Mouse (Mus musculus) stomach, postnatal 0 days (tissue): ENCODE measurements around the gene Mkln1.

Source experiments
- CTCF ChIP-seq: IDR thresholded peaks from 2 replicates; pipeline ENCODE4 v1.5.1; 2016; ENCODE audit warnings: antibody characterized with exemption, low read depth, mild to moderate bottlenecking, moderate library complexity
- EP300 ChIP-seq: optimal IDR thresholded peaks from 2 replicates; pipeline ENCODE3; 2016; ENCODE audit warnings: antibody characterized with exemption

- TF ChIP-seq CTCF (0 out of 2 replicates have a peak, but pooled peaks have one; percentile 10), EP300 (no peak)
These were observed 30.0 kb upstream of the Mkln1 start for GRCm38 (mm10) chr6:31368559-31368958.
